Comparison of ENCODE assay signal across 28 mouse cellular contexts in genomic region chr4:53535795-53536194, GRCm38 (mm10).
DNase-seq lines count a peak whose midpoint lies in the region; ATAC-seq lines count a peak whose summit lies in the region.
"Had no signal": no experiment of that assay in that cellular context is flagged by ENCODE, and none has a peak within 500 bp of the region (broad histone marks: within the 10 kb centered on the region; RNA-seq: fewer than 3 reads in every experiment).

No protein-coding gene starts in this region.

- H3K4me3 ChIP-seq in forebrain, embryonic 15.5 days: no peak overlapping the region
- no peak overlapping the region for H3K4me3 ChIP-seq in forebrain, embryonic 10.5 days
- no peak overlapping the region for H3K4me3 ChIP-seq in forebrain, embryonic 16.5 days (replicated peaks; ENCODE audit: low read length)
- no peak overlapping the region for H3K4me3 ChIP-seq in midbrain, embryonic 11.5 days (ENCODE audit: low read depth, low read length)
- H3K4me3 ChIP-seq: embryonic facial prominence, embryonic 10.5 days; embryonic facial prominence, embryonic 13.5 days; erythroblast, embryonic 14.5 days; heart, adult 2 months; heart, embryonic 10.5 days; heart, embryonic 13.5 days had no signal

- H3K9me3 ChIP-seq in forebrain, embryonic 15.5 days: no peaks in the 10 kb centered on the region
- no peaks in the 10 kb centered on the region for H3K9me3 ChIP-seq in forebrain, embryonic 10.5 days
- no peaks in the 10 kb centered on the region for H3K9me3 ChIP-seq in forebrain, embryonic 16.5 days (ENCODE audit: control insufficient read depth, low read length)
- no peaks in the 10 kb centered on the region for H3K9me3 ChIP-seq in midbrain, embryonic 11.5 days (ENCODE audit: control insufficient read depth, low read length)
- H3K9me3 ChIP-seq: embryonic facial prominence, embryonic 10.5 days; embryonic facial prominence, embryonic 13.5 days; heart, embryonic 10.5 days; heart, embryonic 13.5 days had no signal

- H3K27me3 ChIP-seq in forebrain, embryonic 15.5 days: no peaks in the 10 kb centered on the region
- no peaks in the 10 kb centered on the region for H3K27me3 ChIP-seq in forebrain, embryonic 10.5 days (ENCODE audit: poor library complexity, severe bottlenecking)
- no peaks in the 10 kb centered on the region for H3K27me3 ChIP-seq in forebrain, embryonic 16.5 days (replicated peaks; ENCODE audit: control insufficient read depth, insufficient read depth, low read length)
- H3K27me3 ChIP-seq in midbrain, embryonic 11.5 days (ENCODE audit: control insufficient read depth, insufficient read depth, low read length): no peaks in the 10 kb centered on the region
- H3K27me3 ChIP-seq: embryonic facial prominence, embryonic 13.5 days; heart, embryonic 13.5 days had no signal

- no peak overlapping the region for H3K4me2 ChIP-seq in forebrain, embryonic 15.5 days (replicated peaks)
- no peak overlapping the region for H3K4me2 ChIP-seq in forebrain, embryonic 16.5 days (ENCODE audit: low read length)
- no peak overlapping the region for H3K4me2 ChIP-seq in midbrain, embryonic 11.5 days
- H3K4me2 ChIP-seq: embryonic facial prominence, embryonic 13.5 days; heart, embryonic 13.5 days; hindbrain, embryonic 14.5 days had no signal

- H3K27ac ChIP-seq in forebrain, embryonic 15.5 days (replicated peaks): peak overlapping the region; percentile 59; the same call in 1 of the 2 replicates
- no peak overlapping the region for H3K27ac ChIP-seq in forebrain, embryonic 10.5 days
- no peak overlapping the region for H3K27ac ChIP-seq in forebrain, embryonic 16.5 days (ENCODE audit: low read length)
- no peak overlapping the region for H3K27ac ChIP-seq in midbrain, embryonic 11.5 days (ENCODE audit: low read depth, low read length)
- H3K27ac ChIP-seq: embryonic facial prominence, embryonic 10.5 days; embryonic facial prominence, embryonic 13.5 days; heart, adult 2 months; heart, embryonic 10.5 days; heart, embryonic 13.5 days; hindbrain, embryonic 14.5 days; hindbrain, postnatal 0 days had no signal

- no peaks in the 10 kb centered on the region for H3K36me3 ChIP-seq in forebrain, embryonic 15.5 days
- H3K36me3 ChIP-seq in forebrain, embryonic 10.5 days (replicated peaks): no peaks in the 10 kb centered on the region
- H3K36me3 ChIP-seq in forebrain, embryonic 16.5 days (ENCODE audit: control insufficient read depth, insufficient read depth): no peaks in the 10 kb centered on the region
- H3K36me3 ChIP-seq in midbrain, embryonic 11.5 days (ENCODE audit: control insufficient read depth, insufficient read depth, low read length): no peaks in the 10 kb centered on the region
- H3K36me3 ChIP-seq: embryonic facial prominence, embryonic 13.5 days; heart, embryonic 10.5 days had no signal

- H3K4me1 ChIP-seq in forebrain, embryonic 15.5 days: no peaks in the 10 kb centered on the region
- no peaks in the 10 kb centered on the region for H3K4me1 ChIP-seq in forebrain, embryonic 10.5 days
- 0 out of 2 replicates have a peak, but pooled peaks cover 2% of the 10 kb centered on the region for H3K4me1 ChIP-seq in forebrain, embryonic 16.5 days (replicated peaks; ENCODE audit: control insufficient read depth, insufficient read depth, low read length)
- H3K4me1 ChIP-seq in midbrain, embryonic 11.5 days (ENCODE audit: control insufficient read depth, insufficient read depth, low read length): no peaks in the 10 kb centered on the region
- H3K4me1 ChIP-seq: embryonic facial prominence, embryonic 10.5 days; embryonic facial prominence, embryonic 13.5 days; heart, embryonic 10.5 days had no signal

- 0 out of 2 replicates have a peak, but pooled peaks have one; percentile 38 for ATAC-seq in forebrain, embryonic 15.5 days (replicated peaks)
- peak; percentile 64 for ATAC-seq in forebrain, embryonic 16.5 days
- ATAC-seq in midbrain, embryonic 11.5 days (ENCODE audit: low FRiP score): no peak
- ATAC-seq: CD4-positive, CD25-positive, alpha-beta regulatory T cell, adult 4 months; hindbrain, postnatal 0 days; inflammation-experienced regulatory T-cells, adult 6 months; intestine, embryonic 16.5 days had no signal

- DNase-seq in forebrain, embryonic 10.5 days (ENCODE audit: extremely low spot score, low spot score): no peak
- peak; percentile 15 for DNase-seq in lung, postnatal 36 days
- no peak for DNase-seq in lung, adult 18-20 months
- DNase-seq in midbrain, embryonic 11.5 days (ENCODE audit: low spot score, missing footprints): no peak
- DNase-seq: adrenal gland, adult 2 months; adrenal gland, postnatal 14 days; cerebellum, adult 2 months; cerebellum, postnatal 10 days; cerebellum, postnatal 36 days; embryo, embryonic 11 days; gastrocnemius, postnatal 10 days; gastrocnemius, postnatal 36 days; heart, adult 2 months; heart, postnatal 14 days; heart, postnatal 4 days; kidney, adult 18-20 months had no signal

- WGBS in forebrain, embryonic 15.5 days: 79% methylated on average over 12 of the region's 12 CpGs
- 95% methylated on average over 12 of the region's 12 CpGs for WGBS in forebrain, embryonic 10.5 days
- whole genome bisulfite sequencing in forebrain, embryonic 16.5 days: 78% methylated on average over 12 of the region's 12 CpGs
- 94% methylated on average over 12 of the region's 12 CpGs for WGBS in midbrain, embryonic 11.5 days

- no peak overlapping the region for H3K9ac ChIP-seq in forebrain, embryonic 15.5 days (replicated peaks)
- H3K9ac ChIP-seq in forebrain, embryonic 16.5 days (replicated peaks; ENCODE audit: low read depth, low read length): no peak overlapping the region
- no peak overlapping the region for H3K9ac ChIP-seq in midbrain, embryonic 11.5 days (ENCODE audit: low read length)
- H3K9ac ChIP-seq: embryonic facial prominence, embryonic 13.5 days; heart, embryonic 13.5 days; hindbrain, embryonic 14.5 days had no signal
